Mouse (Mus musculus): Measurements from ENCODE around the gene Gm2888.
"Not testable (repeated sequence)": the region's sequence is repeated elsewhere in the genome, so short reads cannot be mapped to it uniquely, and the experiment has no call there.

Gm2888 gene

DNA sequence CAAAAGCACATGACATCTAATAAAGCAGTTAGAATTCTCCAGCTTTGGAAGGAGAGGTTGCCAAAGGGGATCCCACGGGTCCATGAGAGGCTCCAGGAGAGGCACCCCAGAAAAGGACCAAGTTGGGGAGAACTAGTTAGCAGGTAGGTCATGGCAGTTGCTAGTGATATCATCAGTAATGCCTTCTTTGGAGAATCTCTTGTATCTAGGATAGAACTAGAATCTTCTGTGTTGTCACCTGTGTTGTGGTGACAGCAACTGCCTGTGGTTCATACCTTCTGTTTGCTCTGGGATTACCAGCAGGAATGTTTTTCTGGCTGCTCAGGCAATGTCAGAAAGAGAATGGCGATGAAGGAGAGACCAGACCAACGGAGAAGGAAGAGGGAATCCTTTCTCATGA is at the start of gene Gm2888:
Gm2888 (plus strand) TSS at position 301 of the 400 bp plus-strand sequence.
- not testable (repeated sequence) for DNase-seq (ENCODE audit: low spot score)

DNA sequence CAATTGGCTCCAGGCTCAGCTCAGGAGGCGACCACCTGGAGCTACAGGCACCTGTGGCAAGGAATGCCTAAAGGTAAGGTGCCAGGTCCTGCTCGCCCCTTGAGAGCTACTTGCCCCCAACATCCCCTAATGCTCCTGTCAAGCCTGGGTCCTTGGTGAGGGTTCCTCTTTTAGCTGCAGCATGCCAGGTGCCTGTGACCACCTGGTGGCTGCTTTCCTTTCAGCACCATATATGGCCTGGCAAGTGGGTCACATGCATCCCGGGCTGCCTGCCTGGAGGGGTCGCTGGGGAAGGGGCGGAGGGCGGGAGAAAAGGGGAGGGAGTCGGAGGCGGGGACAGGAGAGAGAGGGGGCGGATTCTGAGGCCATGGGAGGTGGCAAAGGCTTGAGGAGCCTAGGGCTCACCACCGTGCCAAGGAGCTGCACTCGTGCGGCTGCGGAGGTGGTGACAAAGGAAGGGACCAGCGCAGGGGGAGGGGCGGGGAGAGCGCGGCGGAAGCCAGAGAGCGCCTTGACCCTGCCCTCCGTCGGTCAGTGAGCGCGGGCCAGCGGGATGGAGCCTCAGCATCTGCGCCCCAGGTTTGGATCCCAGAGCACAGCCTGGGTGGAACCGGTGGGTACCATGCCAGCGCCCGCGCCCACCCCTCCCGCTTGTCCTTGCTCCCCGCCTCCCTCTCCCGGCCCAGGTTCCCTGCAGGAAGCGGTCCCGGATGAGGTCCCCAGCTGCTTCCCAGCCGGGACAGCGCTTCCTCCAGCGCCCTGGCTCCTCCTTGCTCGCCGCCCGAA is 19.1 kb downstream of the Gm2888 start, which contains the start of gene Gm2897:
Gm2897 (plus strand) TSS at position 559 of the 786 bp plus-strand sequence.
- not testable (repeated sequence) for DNase-seq (ENCODE audit: low spot score)

DNA sequence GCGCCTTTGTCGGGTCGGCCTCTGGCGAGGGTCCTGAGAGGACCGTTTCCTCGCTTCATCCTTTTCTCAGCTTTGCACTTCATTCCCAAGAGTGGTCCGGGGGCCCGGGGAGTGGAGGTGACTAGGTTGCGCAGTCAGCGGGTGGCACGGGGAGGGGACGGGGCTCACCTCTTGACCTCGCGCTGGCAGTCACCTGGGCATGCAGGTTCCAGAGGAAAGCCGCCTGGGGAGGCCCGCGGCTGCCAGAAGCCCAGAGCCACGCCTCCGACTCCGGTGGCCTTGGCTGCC is 19.7 kb downstream of the Gm2888 start:
- DNase-seq (ENCODE audit: low spot score) = not testable (repeated sequence)

DNA sequence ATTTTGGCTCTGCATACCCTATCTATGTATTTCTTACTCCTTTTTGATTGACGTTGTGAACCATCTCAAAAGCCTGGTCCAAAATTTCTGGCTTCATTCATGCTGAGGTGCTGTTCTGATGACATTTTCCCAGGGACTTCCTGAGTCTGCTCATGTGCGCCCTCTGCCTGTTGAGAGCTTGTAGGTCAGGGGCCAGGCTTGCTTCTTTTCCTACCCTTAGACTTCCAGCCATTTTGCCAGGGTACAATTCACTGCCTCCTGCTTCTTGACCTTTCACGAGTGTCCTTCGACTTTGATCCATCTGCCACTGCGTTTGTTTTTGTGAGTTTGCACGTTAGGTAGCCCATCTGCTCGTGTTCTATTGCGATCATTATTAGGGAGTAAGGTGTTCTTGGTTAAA is 20.3 kb downstream of the Gm2888 start:
- not testable (repeated sequence) for DNase-seq (ENCODE audit: low spot score)

Data from ovary, postnatal 10 days (tissue).